9 mouse cellular contexts compared by ENCODE assay signal in the genomic region with DNA sequence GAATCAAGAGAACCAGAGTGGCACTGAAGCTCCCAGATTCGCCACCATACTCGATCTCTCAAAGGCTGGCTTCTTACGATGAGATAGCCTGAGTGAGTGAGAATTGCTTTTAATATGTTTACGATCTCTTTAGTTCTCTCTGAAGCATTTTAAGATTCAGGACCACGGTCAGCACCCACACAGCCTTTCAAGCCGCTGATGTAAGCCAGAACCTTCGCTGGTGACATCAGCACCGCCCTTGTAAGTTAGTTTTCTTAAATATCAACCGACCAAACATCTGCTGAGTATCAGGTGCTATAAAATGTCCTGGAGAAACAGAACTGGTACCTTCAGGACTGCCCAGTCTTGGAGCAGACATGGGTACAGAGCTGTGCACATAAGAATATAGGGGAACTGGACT.
DNase-seq lines count a peak whose midpoint lies in the region; ATAC-seq and TF ChIP-seq lines count a peak whose summit lies in the region.
"Had no signal": no experiment of that assay in that cellular context is flagged by ENCODE, and none has a peak within 500 bp of the region (broad histone marks: within the 10 kb centered on the region; RNA-seq: fewer than 3 reads in every experiment).

No protein-coding gene starts in this region.

- no peak overlapping the region for H3K4me3 ChIP-seq in liver, postnatal 0 days (ENCODE audit: low read depth, low read length)
- no peak overlapping the region for H3K4me3 ChIP-seq in embryonic facial prominence, embryonic 12.5 days
- no peak overlapping the region for H3K4me3 ChIP-seq in midbrain, embryonic 11.5 days (ENCODE audit: low read depth, low read length)

- no peaks in the 10 kb centered on the region for H3K9me3 ChIP-seq in liver, postnatal 0 days (ENCODE audit: low read length)
- no peaks in the 10 kb centered on the region for H3K9me3 ChIP-seq in embryonic facial prominence, embryonic 12.5 days
- no peaks in the 10 kb centered on the region for H3K9me3 ChIP-seq in midbrain, embryonic 11.5 days (ENCODE audit: control insufficient read depth, low read length)

- no peaks in the 10 kb centered on the region for H3K4me1 ChIP-seq in liver, postnatal 0 days (ENCODE audit: insufficient read depth)
- peaks cover 12% of the 10 kb centered on the region for H3K4me1 ChIP-seq in embryonic facial prominence, embryonic 12.5 days
- no peaks in the 10 kb centered on the region for H3K4me1 ChIP-seq in midbrain, embryonic 11.5 days (ENCODE audit: control insufficient read depth, insufficient read depth, low read length)

- no peak for TF ChIP-seq EP300 in liver, postnatal 0 days (IDR thresholded peaks at IDR 0.05; ENCODE audit: low read depth)

- no peak for TF ChIP-seq CTCF in liver, postnatal 0 days (IDR thresholded peaks at IDR 0.05; ENCODE audit: low read depth)

- WGBS in liver, postnatal 0 days (ENCODE audit: insufficient replicate concordance): 22% methylated on average over 9 of the region's 9 CpGs
- WGBS in embryonic facial prominence, embryonic 12.5 days: 29% methylated on average over 9 of the region's 9 CpGs
- WGBS in midbrain, embryonic 11.5 days: 39% methylated on average over 9 of the region's 9 CpGs

- H3K36me3 ChIP-seq in liver, postnatal 0 days (replicated peaks; ENCODE audit: insufficient read depth, low read length): no peaks in the 10 kb centered on the region
- no peaks in the 10 kb centered on the region for H3K36me3 ChIP-seq in embryonic facial prominence, embryonic 12.5 days
- no peaks in the 10 kb centered on the region for H3K36me3 ChIP-seq in midbrain, embryonic 11.5 days (ENCODE audit: control insufficient read depth, insufficient read depth, low read length)

- H3K27me3 ChIP-seq in liver, postnatal 0 days (ENCODE audit: insufficient read depth, low read length): no peaks in the 10 kb centered on the region
- no peaks in the 10 kb centered on the region for H3K27me3 ChIP-seq in embryonic facial prominence, embryonic 12.5 days
- H3K27me3 ChIP-seq in midbrain, embryonic 11.5 days (ENCODE audit: control insufficient read depth, insufficient read depth, low read length): no peaks in the 10 kb centered on the region

- no peak overlapping the region for H3K27ac ChIP-seq in liver, postnatal 0 days (ENCODE audit: low read depth)
- H3K27ac ChIP-seq in embryonic facial prominence, embryonic 12.5 days: no peak overlapping the region
- no peak overlapping the region for H3K27ac ChIP-seq in midbrain, embryonic 11.5 days (ENCODE audit: low read depth, low read length)

- peak; percentile 15 for DNase-seq in liver
- no peak for DNase-seq in liver, postnatal 0 days
- DNase-seq in NIH3T3 (ENCODE audit: low read depth): peak; percentile 86
- DNase-seq in mesoderm, embryonic 11.5 days (ENCODE audit: low read depth, low spot score): peak; percentile 78
- no peak for DNase-seq in urinary bladder, postnatal 10 days (ENCODE audit: low spot score)
- DNase-seq in midbrain, embryonic 11.5 days (ENCODE audit: low spot score, missing footprints): no peak
- no peak for DNase-seq in layer of hippocampus, postnatal 14 days (ENCODE audit: low spot score in 2 of 2)

- no peak overlapping the region for H3K4me2 ChIP-seq in liver, postnatal 0 days (ENCODE audit: low read depth, low read length)
- H3K4me2 ChIP-seq in embryonic facial prominence, embryonic 12.5 days (replicated peaks): no peak overlapping the region
- H3K4me2 ChIP-seq in midbrain, embryonic 11.5 days: no peak overlapping the region

- no peak for ATAC-seq in liver, postnatal 0 days
- 0 out of 2 replicates have a peak, but pooled peaks have one; percentile 52 for ATAC-seq in embryonic facial prominence, embryonic 12.5 days (ENCODE audit: insufficient number of reproducible peaks, insufficient read depth, low FRiP score, low TSS enrichment)
- no peak for ATAC-seq in midbrain, embryonic 11.5 days (ENCODE audit: low FRiP score)
- ATAC-seq: forebrain, embryonic 16.5 days had no signal

- no peak overlapping the region for H3K9ac ChIP-seq in liver, postnatal 0 days (replicated peaks)
- H3K9ac ChIP-seq in embryonic facial prominence, embryonic 12.5 days: no peak overlapping the region
- H3K9ac ChIP-seq in midbrain, embryonic 11.5 days (ENCODE audit: low read length): no peak overlapping the region

Comparison
In these comparisons a context has a peak if more than half of its experiments do, and no peak if none do; other contexts are left out.
1. DNase-seq: peak in liver (single experiment), NIH3T3 (single experiment) and mesoderm, embryonic 11.5 days (single experiment); none in liver, postnatal 0 days (single experiment), urinary bladder, postnatal 10 days (single experiment), midbrain, embryonic 11.5 days (single experiment) and layer of hippocampus, postnatal 14 days (0 of 2).